Mouse (Mus musculus): ENCODE data around the gene F5. TPM values are rescaled to one million over a fixed set of nuclear protein-coding genes. Genes with fewer than 3 reads are reported as not detected.

Gene F5
- polyA plus RNA-seq, 1 experiment, result 8.1 TPM

DNA sequence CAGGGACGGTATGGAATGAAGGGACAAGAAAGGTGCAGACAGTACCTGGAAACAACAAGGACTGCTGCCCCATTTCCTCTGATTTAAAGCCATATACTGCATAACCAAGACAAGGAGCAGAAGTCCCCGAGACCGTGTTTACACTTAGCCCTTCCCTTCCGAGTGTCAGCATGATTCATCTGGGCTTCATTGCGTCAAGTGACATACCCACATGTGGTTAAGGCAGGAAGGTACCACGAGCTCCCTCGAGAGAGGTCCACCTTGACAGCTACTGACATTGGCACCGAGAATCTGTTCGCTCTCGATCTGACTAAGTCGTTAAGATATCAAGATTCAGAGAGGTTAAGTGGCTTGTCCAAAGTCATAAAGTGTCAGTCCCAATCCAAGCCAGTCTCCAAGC lies 15.7 kb upstream of the F5 start:
- no peaks in the 10 kb centered on the region for H3K27me3 ChIP-seq (ENCODE audit: control insufficient read depth, insufficient read depth, low read length)
- no peak overlapping the region for H3K4me3 ChIP-seq (ENCODE audit: control insufficient read depth, low read depth, low read length)
- TF ChIP-seq CTCF (IDR thresholded peaks at IDR 0.05; ENCODE audit: control insufficient read depth, insufficient read depth, insufficient replicate concordance, low read depth, low read length), result no peak
- no peak for TF ChIP-seq POLR2A (IDR thresholded peaks at IDR 0.05; ENCODE audit: control insufficient read depth, low read depth, low read length)
- H3K4me1 ChIP-seq (ENCODE audit: control insufficient read depth, insufficient read depth, low read length), result no peaks in the 10 kb centered on the region
- H3K36me3 ChIP-seq (ENCODE audit: control insufficient read depth, insufficient read depth, low read length), result no peaks in the 10 kb centered on the region
- H3K27ac ChIP-seq (ENCODE audit: control insufficient read depth, insufficient read depth, low read depth, low read length), result no peak overlapping the region

GRCm38 (mm10) chr1:164136636-164137035 lies 15.0 kb upstream of the F5 start:
- TF ChIP-seq POLR2A (IDR thresholded peaks at IDR 0.05; ENCODE audit: control insufficient read depth, low read depth, low read length), result no peak
- TF ChIP-seq CTCF (IDR thresholded peaks at IDR 0.05; ENCODE audit: control insufficient read depth, insufficient read depth, insufficient replicate concordance, low read depth, low read length), result no peak
- H3K27me3 ChIP-seq (ENCODE audit: control insufficient read depth, insufficient read depth, low read length), result no peaks in the 10 kb centered on the region
- no peaks in the 10 kb centered on the region for H3K4me1 ChIP-seq (ENCODE audit: control insufficient read depth, insufficient read depth, low read length)
- H3K27ac ChIP-seq (ENCODE audit: control insufficient read depth, insufficient read depth, low read depth, low read length), result no peak overlapping the region
- no peaks in the 10 kb centered on the region for H3K36me3 ChIP-seq (ENCODE audit: control insufficient read depth, insufficient read depth, low read length)
- H3K4me3 ChIP-seq (ENCODE audit: control insufficient read depth, low read depth, low read length), result no peak overlapping the region

- H3K4me1 ChIP-seq (ENCODE audit: control insufficient read depth, insufficient read depth, low read length), result no peaks in the 10 kb centered on the region
- no peak overlapping the region for H3K27ac ChIP-seq (ENCODE audit: control insufficient read depth, insufficient read depth, low read depth, low read length)
- TF ChIP-seq POLR2A (IDR thresholded peaks at IDR 0.05; ENCODE audit: control insufficient read depth, low read depth, low read length) (no peak), CTCF (IDR thresholded peaks at IDR 0.05; ENCODE audit: control insufficient read depth, insufficient read depth, insufficient replicate concordance, low read depth, low read length) (peak; percentile 81)
Measured at GRCm38 (mm10) chr1:164138365-164139130, 13.1 kb upstream of the F5 start.

DNA sequence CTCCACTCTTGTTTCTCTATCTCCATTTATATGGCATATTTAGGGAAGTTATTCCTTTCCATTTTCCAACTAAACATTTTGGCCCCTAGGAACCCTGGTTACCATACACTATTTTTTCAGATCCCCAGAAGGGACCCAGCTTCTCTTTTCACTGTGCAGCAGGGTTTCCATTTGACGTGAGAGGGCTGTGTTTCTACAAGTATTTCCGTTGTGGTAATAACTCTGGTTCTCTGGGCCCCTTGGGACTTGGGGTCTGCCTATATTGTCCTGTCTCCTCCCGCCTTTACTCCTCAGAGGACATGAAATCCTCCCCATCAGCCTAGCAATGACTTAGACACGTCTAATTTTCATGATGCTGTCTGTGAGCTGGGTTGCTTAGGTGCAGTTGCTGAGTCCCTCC lies 12.2 kb upstream of the F5 start:
- no peak for TF ChIP-seq CTCF (IDR thresholded peaks at IDR 0.05; ENCODE audit: control insufficient read depth, insufficient read depth, insufficient replicate concordance, low read depth, low read length)
- no peak for TF ChIP-seq POLR2A (IDR thresholded peaks at IDR 0.05; ENCODE audit: control insufficient read depth, low read depth, low read length)
- Histone ChIP-seq H3K27ac (ENCODE audit: control insufficient read depth, insufficient read depth, low read depth, low read length) (no peak overlapping the region), H3K36me3 (ENCODE audit: control insufficient read depth, insufficient read depth, low read length) (no peaks in the 10 kb centered on the region), H3K27me3 (ENCODE audit: control insufficient read depth, insufficient read depth, low read length) (no peaks in the 10 kb centered on the region), H3K4me3 (ENCODE audit: control insufficient read depth, low read depth, low read length) (no peak overlapping the region), H3K4me1 (ENCODE audit: control insufficient read depth, insufficient read depth, low read length) (no peaks in the 10 kb centered on the region)

More at GRCm38 (mm10) chr1:164138365-164139130, 13.1 kb upstream of the F5 start:
- Histone ChIP-seq H3K36me3 (ENCODE audit: control insufficient read depth, insufficient read depth, low read length) (no peaks in the 10 kb centered on the region), H3K27me3 (ENCODE audit: control insufficient read depth, insufficient read depth, low read length) (no peaks in the 10 kb centered on the region), H3K4me3 (ENCODE audit: control insufficient read depth, low read depth, low read length) (no peak overlapping the region)

- no peak for TF ChIP-seq POLR2A (IDR thresholded peaks at IDR 0.05; ENCODE audit: control insufficient read depth, low read depth, low read length)
- no peak for TF ChIP-seq CTCF (IDR thresholded peaks at IDR 0.05; ENCODE audit: control insufficient read depth, insufficient read depth, insufficient replicate concordance, low read depth, low read length)
- Histone ChIP-seq H3K27me3 (ENCODE audit: control insufficient read depth, insufficient read depth, low read length) (no peaks in the 10 kb centered on the region), H3K4me1 (ENCODE audit: control insufficient read depth, insufficient read depth, low read length) (peaks cover 3% of the 10 kb centered on the region), H3K4me3 (ENCODE audit: control insufficient read depth, low read depth, low read length) (no peak overlapping the region), H3K36me3 (ENCODE audit: control insufficient read depth, insufficient read depth, low read length) (no peaks in the 10 kb centered on the region), H3K27ac (ENCODE audit: control insufficient read depth, insufficient read depth, low read depth, low read length) (no peak overlapping the region)
Measured at GRCm38 (mm10) chr1:164149083-164149482, 2.6 kb upstream of the F5 start.

GRCm38 (mm10) chr1:164152836-164153235 lies 1.2 kb downstream of the F5 start:
- Histone ChIP-seq H3K27me3 (ENCODE audit: control insufficient read depth, insufficient read depth, low read length) (no peaks in the 10 kb centered on the region), H3K36me3 (ENCODE audit: control insufficient read depth, insufficient read depth, low read length) (no peaks in the 10 kb centered on the region), H3K4me1 (ENCODE audit: control insufficient read depth, insufficient read depth, low read length) (peaks cover 3% of the 10 kb centered on the region), H3K27ac (ENCODE audit: control insufficient read depth, insufficient read depth, low read depth, low read length) (no peak overlapping the region), H3K4me3 (ENCODE audit: control insufficient read depth, low read depth, low read length) (no peak overlapping the region)
- no peak for TF ChIP-seq CTCF (IDR thresholded peaks at IDR 0.05; ENCODE audit: control insufficient read depth, insufficient read depth, insufficient replicate concordance, low read depth, low read length)
- no peak for TF ChIP-seq POLR2A (IDR thresholded peaks at IDR 0.05; ENCODE audit: control insufficient read depth, low read depth, low read length)

DNA sequence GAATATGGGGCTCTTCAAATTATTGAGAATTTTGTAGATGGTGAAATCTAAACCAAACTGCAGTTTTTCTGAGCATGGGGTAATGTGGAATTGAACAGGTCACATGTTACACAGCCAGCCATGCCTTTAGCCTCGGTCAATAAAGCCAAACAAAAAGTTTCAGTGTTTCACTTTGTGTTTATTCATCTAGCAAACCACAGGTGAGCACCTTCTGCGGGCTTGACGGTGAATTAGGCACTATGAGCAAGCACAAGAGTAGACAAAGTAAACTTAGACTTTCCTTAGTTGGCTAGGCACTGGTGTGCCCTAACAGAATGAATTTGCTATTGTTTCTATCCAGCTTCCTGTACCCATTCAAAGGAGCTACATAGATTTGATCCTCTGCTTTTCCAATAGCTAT lies 3.3 kb downstream of the F5 start:
- Histone ChIP-seq H3K27me3 (ENCODE audit: control insufficient read depth, insufficient read depth, low read length) (no peaks in the 10 kb centered on the region), H3K27ac (ENCODE audit: control insufficient read depth, insufficient read depth, low read depth, low read length) (no peak overlapping the region), H3K36me3 (ENCODE audit: control insufficient read depth, insufficient read depth, low read length) (no peaks in the 10 kb centered on the region), H3K4me3 (ENCODE audit: control insufficient read depth, low read depth, low read length) (no peak overlapping the region), H3K4me1 (ENCODE audit: control insufficient read depth, insufficient read depth, low read length) (peaks cover 3% of the 10 kb centered on the region)
- TF ChIP-seq POLR2A (IDR thresholded peaks at IDR 0.05; ENCODE audit: control insufficient read depth, low read depth, low read length) (no peak), CTCF (IDR thresholded peaks at IDR 0.05; ENCODE audit: control insufficient read depth, insufficient read depth, insufficient replicate concordance, low read depth, low read length) (no peak)

Data from testis, adult 2 months (tissue).